In genomic region chr12:111945115-111945514, GRCm38 (mm10) we compare ENCODE assay signal across 9 mouse cellular contexts. TPM values are rescaled to one million over a fixed set of nuclear protein-coding genes. Genes with fewer than 3 reads are reported as not detected.
DNase-seq lines count a peak whose midpoint lies in the region; ATAC-seq and TF ChIP-seq lines count a peak whose summit lies in the region.
"Had no signal": no experiment of that assay in that cellular context is flagged by ENCODE, and none has a peak within 500 bp of the region (broad histone marks: within the 10 kb centered on the region; RNA-seq: fewer than 3 reads in every experiment).

No protein-coding gene starts in this region.

- no peaks in the 10 kb centered on the region for H3K27me3 ChIP-seq in embryonic facial prominence, embryonic 12.5 days
- H3K27me3 ChIP-seq in intestine, postnatal 0 days (replicated peaks; ENCODE audit: control insufficient read depth, insufficient read depth, low read length): no peaks in the 10 kb centered on the region

- H3K4me3 ChIP-seq in embryonic facial prominence, embryonic 12.5 days: no peak overlapping the region
- H3K4me3 ChIP-seq in intestine, postnatal 0 days (ENCODE audit: low read depth, low read length): no peak overlapping the region
- H3K4me3 ChIP-seq in lung, adult 2 months (replicated peaks; ENCODE audit: extremely low read depth, low read depth, low read length): no peak overlapping the region

- peak; percentile 43 for DNase-seq in adrenal gland, postnatal 10 days
- DNase-seq in adrenal gland, adult 8-10 months: no peak
- peak; percentile 43 for DNase-seq in lung, adult 2 months
- no peak for DNase-seq in cerebellum, postnatal 10 days
- no peak for DNase-seq in left cerebral cortex, postnatal 14 days (ENCODE audit: low spot score in 2 of 2)
- DNase-seq in cerebellum, postnatal 36 days: no peak

- WGBS in embryonic facial prominence, embryonic 12.5 days: 33% methylated on average over 8 of the region's 8 CpGs
- WGBS in intestine, postnatal 0 days: 36% methylated on average over 8 of the region's 8 CpGs
- WGBS in lung, adult 2 months: 25% methylated on average over 8 of the region's 8 CpGs

- intact Hi-C loops in left cerebral cortex, postnatal 14 days (cut with DNase I): loop anchor here (5.0 kb wide), 1 partner anchor 68 kb away; no protein-coding TSS in a partner anchor

- ATAC-seq in embryonic facial prominence, embryonic 12.5 days (ENCODE audit: insufficient number of reproducible peaks, insufficient read depth, low FRiP score, low TSS enrichment): no peak
- ATAC-seq in intestine, postnatal 0 days: no peak

- H3K9me3 ChIP-seq in embryonic facial prominence, embryonic 12.5 days: no peaks in the 10 kb centered on the region
- H3K9me3 ChIP-seq in intestine, postnatal 0 days (ENCODE audit: control insufficient read depth): no peaks in the 10 kb centered on the region

- H3K9ac ChIP-seq in embryonic facial prominence, embryonic 12.5 days: no peak overlapping the region
- H3K9ac ChIP-seq in intestine, postnatal 0 days (ENCODE audit: low read depth, low read length): 0 out of 2 replicates have a peak overlapping the region, but pooled peaks have one; percentile 8

- no peak for TF ChIP-seq CTCF in intestine, postnatal 0 days (IDR thresholded peaks at IDR 0.05; ENCODE audit: low read depth)
- TF ChIP-seq CTCF in lung, adult 2 months (IDR thresholded peaks at IDR 0.05; ENCODE audit: insufficient read depth, low read length): no peak

- TF ChIP-seq POLR2A in lung, adult 2 months (IDR thresholded peaks at IDR 0.05; ENCODE audit: borderline replicate concordance, extremely low read depth, low read depth, low read length): peak; percentile 14; the same call in 1 of the 2 replicates

- no peaks in the 10 kb centered on the region for H3K36me3 ChIP-seq in embryonic facial prominence, embryonic 12.5 days
- no peaks in the 10 kb centered on the region; the same call in 1 of the 2 replicates for H3K36me3 ChIP-seq in intestine, postnatal 0 days (ENCODE audit: control insufficient read depth, insufficient read depth)

- H3K4me1 ChIP-seq in embryonic facial prominence, embryonic 12.5 days: peaks cover 8% of the 10 kb centered on the region; the same call in 1 of the 2 replicates
- peaks cover 12% of the 10 kb centered on the region; the same call in 1 of the 2 replicates for H3K4me1 ChIP-seq in intestine, postnatal 0 days (replicated peaks; ENCODE audit: control insufficient read depth, insufficient read depth, low read length)
- peaks cover 23% of the 10 kb centered on the region for H3K4me1 ChIP-seq in lung, adult 2 months (ENCODE audit: control insufficient read depth, insufficient read depth, low read length)

- H3K4me2 ChIP-seq in embryonic facial prominence, embryonic 12.5 days (replicated peaks): no peak overlapping the region
- no peak overlapping the region for H3K4me2 ChIP-seq in intestine, postnatal 0 days (replicated peaks; ENCODE audit: low read depth)

- peak overlapping the region; percentile 43; the same call in 1 of the 2 replicates for H3K27ac ChIP-seq in embryonic facial prominence, embryonic 12.5 days
- peak overlapping the region; percentile 84 for H3K27ac ChIP-seq in intestine, postnatal 0 days (ENCODE audit: low read depth, low read length)

RNA-seq across cellular contexts. Expression of gene Atp5mpl, which starts 21.7 kb away (rescaled TPM):
- 100 to 1,000 TPM; 673 to 781 TPM for total RNA-seq in adrenal gland, postnatal 10 days (2021)
- total RNA-seq in adrenal gland, adult 8-10 months (2022): 100 to 1,000 TPM; 314 to 407 (median 358) TPM
- polyA plus RNA-seq in embryonic facial prominence, embryonic 12.5 days (2016; fragmentation: Nextera tagmentation; extraction: Ambion mirVana): 617 and 661 TPM in 2 replicates
- 1,268 and 1,348 TPM in 2 replicates for polyA plus RNA-seq in intestine, postnatal 0 days (2015; fragmentation: Nextera tagmentation; extraction: Ambion mirVana)
- polyA plus RNA-seq in lung, adult 2 months (2012; rRNA removed): 10.4 and 20.5 TPM in 2 replicates
- 100 to 1,000 TPM; 411 to 446 TPM for total RNA-seq in left cerebral cortex, postnatal 14 days (2021)

RNA-seq across cellular contexts. Expression of gene Tdrd9, which starts 26.2 kb away (rescaled TPM):
- total RNA-seq in adrenal gland, postnatal 10 days (2021): under 1 TPM; 0.39 to 0.66 TPM
- under 1 TPM in 2 of 4 experiments, not detected in 2; 0.09 to 0.31 TPM for total RNA-seq in adrenal gland, adult 8-10 months (2022)
- 0.73 and 0.75 TPM in 2 replicates for polyA plus RNA-seq in embryonic facial prominence, embryonic 12.5 days (2016; fragmentation: Nextera tagmentation; extraction: Ambion mirVana)
- 0.04 TPM in 1 of 2 replicates, not detected in the other for polyA plus RNA-seq in intestine, postnatal 0 days (2015; fragmentation: Nextera tagmentation; extraction: Ambion mirVana)
- 0.05 and 0.09 TPM in 2 replicates for polyA plus RNA-seq in lung, adult 2 months (2012; rRNA removed)
- total RNA-seq in left cerebral cortex, postnatal 14 days (2021): under 1 TPM; 0.13 to 0.55 TPM

RNA-seq across cellular contexts. Expression of gene Rd3l, which starts 36.0 kb away (rescaled TPM):
- total RNA-seq in adrenal gland, postnatal 10 days (2021): not detected
- total RNA-seq in adrenal gland, adult 8-10 months (2022): not detected
- polyA plus RNA-seq in embryonic facial prominence, embryonic 12.5 days (2016; fragmentation: Nextera tagmentation; extraction: Ambion mirVana): not detected in 2 replicates
- not detected in 2 replicates for polyA plus RNA-seq in intestine, postnatal 0 days (2015; fragmentation: Nextera tagmentation; extraction: Ambion mirVana)
- polyA plus RNA-seq in lung, adult 2 months (2012; rRNA removed): not detected in 2 replicates
- total RNA-seq in left cerebral cortex, postnatal 14 days (2021): not detected
- polyA plus RNA-seq: C2C12 had no signal

RNA-seq across cellular contexts. Expression of gene Ppp1r13b, which starts 37.2 kb away (rescaled TPM):
- 10 to 100 TPM; 20.4 to 21.8 TPM for total RNA-seq in adrenal gland, postnatal 10 days (2021)
- total RNA-seq in adrenal gland, adult 8-10 months (2022): 10 to 100 TPM; 16.0 to 26.6 (median 18.7) TPM
- 13.5 and 14.1 TPM in 2 replicates for polyA plus RNA-seq in embryonic facial prominence, embryonic 12.5 days (2016; fragmentation: Nextera tagmentation; extraction: Ambion mirVana)
- polyA plus RNA-seq in intestine, postnatal 0 days (2015; fragmentation: Nextera tagmentation; extraction: Ambion mirVana): 13.6 and 16.7 TPM in 2 replicates
- polyA plus RNA-seq in lung, adult 2 months (2012; rRNA removed): 32.0 and 34.1 TPM in 2 replicates
- total RNA-seq in left cerebral cortex, postnatal 14 days (2021): 10 to 100 TPM; 61.2 to 64.4 TPM

Comparison
In these comparisons a context has a peak if more than half of its experiments do, and no peak if none do; other contexts are left out.
1. DNase-seq: peak in adrenal gland, postnatal 10 days (single experiment) and lung, adult 2 months (single experiment); none in adrenal gland, adult 8-10 months (single experiment), cerebellum, postnatal 10 days (0 of 2), left cerebral cortex, postnatal 14 days (0 of 2) and cerebellum, postnatal 36 days (0 of 2).